ENCODE assay signal across 9 mouse cellular contexts in genomic region chr3:122635246-122635645, GRCm38 (mm10). TPM values are rescaled to one million over a fixed set of nuclear protein-coding genes. Genes with fewer than 3 reads are reported as not detected.
DNase-seq lines count a peak whose midpoint lies in the region; ATAC-seq and TF ChIP-seq lines count a peak whose summit lies in the region.
"Had no signal": no experiment of that assay in that cellular context is flagged by ENCODE, and none has a peak within 500 bp of the region (broad histone marks: within the 10 kb centered on the region; RNA-seq: fewer than 3 reads in every experiment).

No protein-coding gene starts in this region.

- no peak overlapping the region for H3K4me3 ChIP-seq in heart, postnatal 0 days (ENCODE audit: low read depth, low read length)
- H3K4me3 ChIP-seq in limb, embryonic 11.5 days (ENCODE audit: low read depth, low read length) = no peak overlapping the region
- H3K4me3 ChIP-seq: midbrain, embryonic 12.5 days had no signal

- peak; percentile 54 for ATAC-seq in heart, postnatal 0 days (ENCODE audit: insufficient read depth, low read depth)
- ATAC-seq in limb, embryonic 11.5 days (ENCODE audit: insufficient number of reproducible peaks, low FRiP score, low TSS enrichment, low read depth) = 0 out of 2 replicates have a peak, but pooled peaks have one; percentile 61
- ATAC-seq in CD4-positive, CD25-positive, alpha-beta regulatory T cell, adult 4 months = no peak

- 18% methylated on average over 12 of the region's 12 CpGs for WGBS in heart, postnatal 0 days
- 4% methylated on average over 12 of the region's 12 CpGs for WGBS in limb, embryonic 11.5 days

- H3K36me3 ChIP-seq in heart, postnatal 0 days (replicated peaks; ENCODE audit: control insufficient read depth, insufficient read depth, low read length) = no peaks in the 10 kb centered on the region
- H3K36me3 ChIP-seq in limb, embryonic 11.5 days (ENCODE audit: control insufficient read depth, insufficient read depth, low read length) = no peaks in the 10 kb centered on the region
- H3K36me3 ChIP-seq: midbrain, embryonic 12.5 days had no signal

- peak overlapping the region; percentile 70 for H3K27ac ChIP-seq in heart, postnatal 0 days (ENCODE audit: low read depth)
- H3K27ac ChIP-seq in limb, embryonic 11.5 days (replicated peaks; ENCODE audit: low read depth, low read length) = peak overlapping the region; percentile 70
- H3K27ac ChIP-seq: midbrain, embryonic 12.5 days had no signal

- no peak for TF ChIP-seq CTCF in heart, postnatal 0 days (IDR thresholded peaks at IDR 0.05; ENCODE audit: low read depth)

- peak overlapping the region; percentile 8 for H3K4me2 ChIP-seq in heart, postnatal 0 days (ENCODE audit: low read depth, low read length)
- peak overlapping the region; percentile 5; the same call in 1 of the 2 replicates for H3K4me2 ChIP-seq in limb, embryonic 11.5 days (ENCODE audit: low read depth, severe bottlenecking)
- H3K4me2 ChIP-seq: midbrain, embryonic 12.5 days had no signal

- DNase-seq in 416B (ENCODE audit: low read depth) (peak; percentile 67), ZHBTc4 (ENCODE audit: low read depth, low spot score) (peak; percentile 53)
- DNase-seq in heart, postnatal 0 days (ENCODE audit: low spot score) = peak; percentile 24
- peak; percentile 62 for DNase-seq in limb, embryonic 11.5 days (ENCODE audit: low spot score)
- no peak for DNase-seq in testis, postnatal 10 days (ENCODE audit: low spot score)
- DNase-seq in B cell, adult 2 months = no peak
- no peak for DNase-seq in adrenal gland, postnatal 4 days (ENCODE audit: low spot score in 2 of 2)

- H3K4me1 ChIP-seq in heart, postnatal 0 days (ENCODE audit: control insufficient read depth, insufficient read depth) = no peaks in the 10 kb centered on the region
- H3K4me1 ChIP-seq in limb, embryonic 11.5 days (ENCODE audit: control insufficient read depth, insufficient read depth, low read length) = 0 out of 2 replicates have a peak, but pooled peaks cover 5% of the 10 kb centered on the region

- no peaks in the 10 kb centered on the region for H3K9me3 ChIP-seq in heart, postnatal 0 days (replicated peaks; ENCODE audit: control insufficient read depth, low read length)
- no peaks in the 10 kb centered on the region for H3K9me3 ChIP-seq in limb, embryonic 11.5 days (ENCODE audit: control insufficient read depth, low read length)
- H3K9me3 ChIP-seq: midbrain, embryonic 12.5 days had no signal

- H3K9ac ChIP-seq in heart, postnatal 0 days (replicated peaks; ENCODE audit: low read depth, low read length) = no peak overlapping the region
- H3K9ac ChIP-seq in limb, embryonic 11.5 days (ENCODE audit: low read length) = no peak overlapping the region
- H3K9ac ChIP-seq: midbrain, embryonic 12.5 days had no signal

- no peaks in the 10 kb centered on the region for H3K27me3 ChIP-seq in heart, postnatal 0 days (ENCODE audit: control insufficient read depth, insufficient read depth, low read length)
- no peaks in the 10 kb centered on the region for H3K27me3 ChIP-seq in limb, embryonic 11.5 days (ENCODE audit: control insufficient read depth, insufficient read depth, low read length)
- H3K27me3 ChIP-seq: midbrain, embryonic 12.5 days had no signal

- TF ChIP-seq EP300 in heart, postnatal 0 days (IDR thresholded peaks at IDR 0.05; ENCODE audit: low read depth) = peak; percentile 62

RNA-seq across cellular contexts. Expression of gene Fnbp1l, which starts 15.7 kb away (rescaled TPM):
- total RNA-seq in heart, postnatal 0 days (2014; rRNA removed; ENCODE audit: low replicate concordance) = 11.2 and 11.9 TPM in 2 replicates
- polyA plus RNA-seq in heart, postnatal 0 days (2015; fragmentation: Nextera tagmentation; extraction: Ambion mirVana) = 16.8 and 18.0 TPM in 2 replicates
- 81.3 and 86.4 TPM in 2 replicates for polyA plus RNA-seq in limb, embryonic 11.5 days (2014; fragmentation: Nextera tagmentation; extraction: Ambion mirVana)
- total RNA-seq in adrenal gland, postnatal 4 days (2021) = 10 to 100 TPM; 36.1 to 47.9 TPM
- polyA plus RNA-seq in CD4-positive, CD25-positive, alpha-beta regulatory T cell, adult 4 months (2017; shearing (Covaris generic)) = under 1 TPM; 0.09 to 0.34 TPM

Comparison
In these comparisons a context has a peak if more than half of its experiments do, and no peak if none do; other contexts are left out.
1. DNase-seq: peak in 416B (single experiment), ZHBTc4 (single experiment), heart, postnatal 0 days (single experiment) and limb, embryonic 11.5 days (single experiment); none in testis, postnatal 10 days (single experiment), B cell, adult 2 months (0 of 2) and adrenal gland, postnatal 4 days (0 of 2).
2. RNA of gene Fnbp1l, which starts 15.7 kb away (polyA plus RNA-seq): 81.3 to 86.4 TPM in limb, embryonic 11.5 days and 16.8 to 18.0 TPM in heart, postnatal 0 days; 0.09 to 0.34 TPM in CD4-positive, CD25-positive, alpha-beta regulatory T cell, adult 4 months; every median in the first group is over 10 times any median in the second.